Mouse (Mus musculus) intestine, postnatal 0 days (tissue): ENCODE results near the gene Egfem1. TPM values are rescaled to one million over a fixed set of nuclear protein-coding genes. Genes with fewer than 3 reads are reported as not detected.

ENCODE experiments used
- ATAC-seq: fragments of 200-750 bp; cut with Nextera tagmentation; 2 replicates; pipeline ENCODE4 v1.8.0; 2017; ENCODE audit warnings: mild to moderate bottlenecking, moderate TSS enrichment, moderate library complexity
- H3K27ac ChIP-seq: fragments of 300-500 bp; sonication (generic); 2 replicates; pipeline ENCODE4 v1.5.1; 2014; ENCODE audit warnings: mild to moderate bottlenecking, low read depth, low read length, moderate library complexity
- H3K27me3 ChIP-seq: fragments of 300-500 bp; sonication (generic); replicated peaks from 2 replicates; pipeline ENCODE4 v1.6.1; 2014; ENCODE audit warnings: low read length, mixed read lengths; ENCODE audit not compliant: control insufficient read depth, insufficient read depth
- H3K36me3 ChIP-seq: fragments of 300-500 bp; sonication (generic); 2 replicates; pipeline ENCODE4 v1.6.1; 2014; ENCODE audit warnings: mild to moderate bottlenecking, moderate library complexity; ENCODE audit not compliant: control insufficient read depth, insufficient read depth
- H3K4me1 ChIP-seq: fragments of 300-500 bp; sonication (generic); replicated peaks from 2 replicates; pipeline ENCODE4 v1.6.1; 2014; ENCODE audit warnings: antibody characterized with exemption, low read length, mixed read lengths; ENCODE audit not compliant: control insufficient read depth, insufficient read depth
- H3K4me2 ChIP-seq: fragments of 300-500 bp; sonication (generic); replicated peaks from 2 replicates; pipeline ENCODE4 v1.6.1; 2014; ENCODE audit warnings: low read depth, mild to moderate bottlenecking, moderate library complexity
- H3K4me3 ChIP-seq: fragments of 300-500 bp; sonication (generic); 2 replicates; pipeline ENCODE4 v1.5.1; 2014; ENCODE audit warnings: low read depth, low read length
- H3K9ac ChIP-seq: fragments of 300-500 bp; sonication (generic); 2 replicates; pipeline ENCODE4 v1.6.1; 2014; ENCODE audit warnings: mild to moderate bottlenecking, low read depth, low read length
- H3K9me3 ChIP-seq: fragments of 300-500 bp; sonication (generic); 2 replicates; pipeline ENCODE4 v1.6.1; 2016; ENCODE audit warnings: mixed run types; ENCODE audit not compliant: control insufficient read depth
- CTCF ChIP-seq: sonication (generic); IDR thresholded peaks from 2 replicates; pipeline ENCODE4 v1.5.1; 2016; ENCODE audit warnings: low read depth, mild to moderate bottlenecking, control low read depth, antibody characterized with exemption, moderate library complexity
- WGBS: fragments of 180-500 bp; shearing (Covaris S2); extraction: QIAGEN DNeasy Blood & Tissue Kit; methylation state at CpG from one replicate; pipeline ENCODE4 v1.1.7; 2014; 5-methylcytosine and 5-hydroxymethylcytosine counted together
- polyA plus RNA-seq: library from polyadenylated mRNA; unstranded; fragments of >200 nt; fragmentation: Nextera tagmentation; extraction: Ambion mirVana; gene quantifications from 2 replicates; pipeline ENCODE4 v1.2.1, GENCODE M21; 2015

Egfem1 gene
- polyA plus RNA-seq, 1 experiment from 2014 or later, result 0.63 TPM

GRCm38 (mm10) chr3:29168401-29168800 is 86.6 kb downstream of the Egfem1 start:
- Histone ChIP-seq H3K9me3 (no peaks in the 10 kb centered on the region), H3K4me3 (no peak overlapping the region), H3K4me1 (no peaks in the 10 kb centered on the region), H3K36me3 (no peaks in the 10 kb centered on the region), H3K4me2 (no peak overlapping the region), H3K27ac (no peak overlapping the region), H3K9ac (no peak overlapping the region), H3K27me3 (no peaks in the 10 kb centered on the region)
- no peak for ATAC-seq
- TF ChIP-seq CTCF, result no peak
- 82% methylated on average over 4 of the region's 4 CpGs for WGBS

GRCm38 (mm10) chr3:29169003-29169402 is 87.2 kb downstream of the Egfem1 start:
- no peak overlapping the region for H3K4me2 ChIP-seq
- H3K27me3 ChIP-seq, result no peaks in the 10 kb centered on the region
- ATAC-seq, result no peak
- no peak for TF ChIP-seq CTCF
- no peak overlapping the region for H3K27ac ChIP-seq
- no peaks in the 10 kb centered on the region for H3K9me3 ChIP-seq
- WGBS, result 88% methylated on average over 4 of the region's 4 CpGs
- H3K4me3 ChIP-seq, result no peak overlapping the region
- H3K4me1 ChIP-seq, result no peaks in the 10 kb centered on the region
- H3K36me3 ChIP-seq, result no peaks in the 10 kb centered on the region
- H3K9ac ChIP-seq, result no peak overlapping the region

GRCm38 (mm10) chr3:29176991-29177390 is 95.2 kb downstream of the Egfem1 start:
- Histone ChIP-seq H3K4me3 (no peak overlapping the region), H3K4me1 (no peaks in the 10 kb centered on the region), H3K27me3 (no peaks in the 10 kb centered on the region), H3K4me2 (no peak overlapping the region), H3K27ac (no peak overlapping the region), H3K36me3 (no peaks in the 10 kb centered on the region), H3K9me3 (no peaks in the 10 kb centered on the region), H3K9ac (no peak overlapping the region)
- no peak for TF ChIP-seq CTCF
- ATAC-seq, result no peak

GRCm38 (mm10) chr3:29182988-29183387 is 101.2 kb downstream of the Egfem1 start:
- H3K4me1 ChIP-seq, result no peaks in the 10 kb centered on the region
- TF ChIP-seq CTCF, result no peak
- no peaks in the 10 kb centered on the region for H3K27me3 ChIP-seq
- WGBS, result 83% methylated on average over 10 of the region's 10 CpGs
- H3K36me3 ChIP-seq, result no peaks in the 10 kb centered on the region
- H3K4me2 ChIP-seq, result no peak overlapping the region
- H3K9ac ChIP-seq, result no peak overlapping the region
- no peaks in the 10 kb centered on the region for H3K9me3 ChIP-seq
- no peak for ATAC-seq
- no peak overlapping the region for H3K27ac ChIP-seq
- no peak overlapping the region for H3K4me3 ChIP-seq

- Histone ChIP-seq H3K27me3 (no peaks in the 10 kb centered on the region), H3K36me3 (no peaks in the 10 kb centered on the region), H3K4me1 (no peaks in the 10 kb centered on the region), H3K27ac (no peak overlapping the region), H3K9me3 (no peaks in the 10 kb centered on the region), H3K4me2 (no peak overlapping the region), H3K9ac (no peak overlapping the region), H3K4me3 (no peak overlapping the region)
- no peak for ATAC-seq
- TF ChIP-seq CTCF, result no peak
- 42% methylated on average over 7 of the region's 7 CpGs for WGBS
Measured at GRCm38 (mm10) chr3:29183615-29184198, 101.9 kb downstream of the Egfem1 start.

GRCm38 (mm10) chr3:29184486-29185241 is 102.8 kb downstream of the Egfem1 start:
- no peak for TF ChIP-seq CTCF
- WGBS, result 83% methylated on average over 7 of the region's 7 CpGs

More at GRCm38 (mm10) chr3:29184486-29185241, 102.8 kb downstream of the Egfem1 start:
- no peak overlapping the region for H3K4me3 ChIP-seq
- no peaks in the 10 kb centered on the region for H3K4me1 ChIP-seq
- no peaks in the 10 kb centered on the region for H3K27me3 ChIP-seq
- H3K4me2 ChIP-seq, result no peak overlapping the region
- H3K36me3 ChIP-seq, result no peaks in the 10 kb centered on the region
- H3K27ac ChIP-seq, result no peak overlapping the region
- no peak for ATAC-seq
- no peak overlapping the region for H3K9ac ChIP-seq
- no peaks in the 10 kb centered on the region for H3K9me3 ChIP-seq
